Mouse (Mus musculus): ENCODE data around the gene Mast4.

GRCm38 (mm10) chr13:103302508-103302907 lies 31.8 kb downstream of the Mast4 start:
- no peak for TF ChIP-seq CTCF (IDR thresholded peaks at IDR 0.05; ENCODE audit: control insufficient read depth, insufficient read depth, insufficient read length)
- TF ChIP-seq MAX (IDR thresholded peaks at IDR 0.05), result no peak

Measured in C2C12 (cell line).